Mouse (Mus musculus) heart, postnatal 4 days (tissue): ENCODE data around the gene Gm4305. TPM values are rescaled to one million over a fixed set of nuclear protein-coding genes. Genes with fewer than 3 reads are reported as not detected.
A peak's percentile ranks its signal among the peaks of the same experiment; 100 is the strongest.
"Not testable (repeated sequence)": the region's sequence is repeated elsewhere in the genome, so short reads cannot be mapped to it uniquely, and the experiment has no call there.

Experiments
- DNase-seq: peaks from one replicate; pipeline ENCODE4 v3.0.0; 2021
- total RNA-seq, 2 experiments: library from RNA; stranded (reverse); gene quantifications; 2 replicates each; pipeline ENCODE4 v1.2.3; 2021

The Gm4305 gene
- total RNA-seq, result not detected

GRCm38 (mm10) chr10:100350793-100351192, at the start of gene Gm4305:
Gene Gm4305, plus strand, starts transcription at chr10:100351093.
- not testable (repeated sequence) for DNase-seq

GRCm38 (mm10) chr10:100335376-100335775, 15.5 kb upstream of the Gm4305 start, which contains the start of gene Gm4301:
Gene Gm4301, plus strand, starts transcription at chr10:100335676.
- not testable (repeated sequence) for DNase-seq

GRCm38 (mm10) chr10:100340536-100340935, 10.4 kb upstream of the Gm4305 start, which contains the start of gene Gm4302:
Gene Gm4302, plus strand, starts transcription at chr10:100340836.
- not testable (repeated sequence) for DNase-seq

DNA sequence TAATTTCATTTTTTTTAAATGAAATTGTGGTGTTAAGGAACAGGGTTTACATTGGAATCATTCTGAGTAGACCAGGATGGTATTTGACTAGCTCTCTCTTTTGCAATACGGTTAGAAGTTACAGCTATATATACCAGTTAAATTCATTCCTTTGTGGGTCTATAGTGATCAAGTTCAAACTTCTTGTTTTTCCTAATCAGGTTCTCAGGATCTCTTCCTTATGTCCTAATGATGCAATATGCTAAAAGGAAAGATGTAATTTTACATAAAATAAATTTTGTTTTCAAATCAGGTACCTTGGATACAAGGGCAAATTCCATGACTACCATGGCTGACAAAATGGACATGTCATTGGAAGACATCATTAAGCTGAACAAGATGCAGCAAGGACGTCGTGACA, 5.2 kb upstream of the Gm4305 start, which contains the start of gene Gm4303:
Gm4303 (plus strand) TSS at position 301 of the 400 bp plus-strand sequence.
- DNase-seq, result not testable (repeated sequence)

GRCm38 (mm10) chr10:100356841-100357240, 5.9 kb downstream of the Gm4305 start:
- peak; percentile 9 for DNase-seq

GRCm38 (mm10) chr10:100361038-100361437, 10.1 kb downstream of the Gm4305 start, which contains the start of gene Gm4307:
Gene Gm4307, plus strand, starts transcription at chr10:100361338.
- DNase-seq, result not testable (repeated sequence)

DNA sequence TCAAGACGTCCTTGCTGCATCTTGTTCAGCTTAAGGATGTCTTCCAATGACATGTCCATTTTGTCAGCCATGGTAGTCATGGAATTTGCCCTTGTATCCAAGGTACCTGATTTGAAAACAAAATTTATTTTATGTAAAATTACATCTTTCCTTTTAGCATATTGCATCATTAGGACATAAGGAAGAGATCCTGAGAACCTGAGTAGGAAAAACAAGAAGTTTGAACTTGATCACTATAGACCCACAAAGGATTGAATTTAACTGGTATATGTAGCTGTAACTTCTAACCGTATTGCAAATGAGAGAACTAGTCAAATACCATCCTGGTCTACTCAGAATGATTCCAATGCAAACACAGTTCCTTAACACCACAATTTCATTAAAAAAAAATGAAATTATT, 31.6 kb downstream of the Gm4305 start, which contains the start of gene Gm4312:
Gm4312 (minus strand) TSS at position 101 of the 400 bp plus-strand sequence.
- DNase-seq, result not testable (repeated sequence)

Other genes starting within 250 kb of the Gm4305 start
- gene Gm4301, start 15.4 kb upstream of the Gm4305 start, total RNA-seq, result not detected
- gene Gm4302, start 10.3 kb upstream of the Gm4305 start, total RNA-seq, result not detected
- not detected for gene Gm4303, start 5.1 kb upstream of the Gm4305 start, total RNA-seq
- not detected for gene Gm4307, start 10.2 kb downstream of the Gm4305 start, total RNA-seq
- gene Gm4312, start 31.5 kb downstream of the Gm4305 start, total RNA-seq, result not detected
- 10 to 100 TPM; 23.1 to 28.4 TPM for gene Tmtc3, start 136.3 kb downstream of the Gm4305 start, total RNA-seq
- gene Cep290, start 136.5 kb downstream of the Gm4305 start, total RNA-seq, result 1 to 10 TPM; 3.9 to 5.2 TPM
- 1 to 10 TPM; 4.3 to 4.5 TPM for gene 4930430F08Rik, start 239.3 kb downstream of the Gm4305 start, total RNA-seq
- not detected for gene 1700017N19Rik, start 239.4 kb downstream of the Gm4305 start, total RNA-seq